Mouse (Mus musculus) megakaryocyte, adult 5-6 weeks (primary cell): ENCODE measurements around the gene Ubp1. TPM values are rescaled to one million over a fixed set of nuclear protein-coding genes. Genes with fewer than 3 reads are reported as not detected.
"Not testable (repeated sequence)": the region's sequence is repeated elsewhere in the genome, so short reads cannot be mapped to it uniquely, and the experiment has no call there.

Source experiments
- ATAC-seq: 2 replicates; pipeline ENCODE4 v1.8.0; 2016; ENCODE audit warnings: mild to moderate bottlenecking, inconsistent platforms; ENCODE audit not compliant: poor library complexity, severe bottlenecking
- total RNA-seq, 2 experiments: library from RNA; stranded (forward) in 1 of 2; stranded (reverse) in 1 of 2; fragments of 153-499, 151-499 nt in 1 of 2; fragments of 221-1000, 200-1000 nt in 1 of 2; gene quantifications; 2 replicates each; pipeline versions ENCODE4 v1.2.3 to v1.2.4; 2015 to 2017

The Ubp1 gene
- total RNA-seq (2015) (59.3 and 63.4 TPM in 2 replicates), total RNA-seq (2017) (65.0 and 70.5 TPM in 2 replicates)

DNA sequence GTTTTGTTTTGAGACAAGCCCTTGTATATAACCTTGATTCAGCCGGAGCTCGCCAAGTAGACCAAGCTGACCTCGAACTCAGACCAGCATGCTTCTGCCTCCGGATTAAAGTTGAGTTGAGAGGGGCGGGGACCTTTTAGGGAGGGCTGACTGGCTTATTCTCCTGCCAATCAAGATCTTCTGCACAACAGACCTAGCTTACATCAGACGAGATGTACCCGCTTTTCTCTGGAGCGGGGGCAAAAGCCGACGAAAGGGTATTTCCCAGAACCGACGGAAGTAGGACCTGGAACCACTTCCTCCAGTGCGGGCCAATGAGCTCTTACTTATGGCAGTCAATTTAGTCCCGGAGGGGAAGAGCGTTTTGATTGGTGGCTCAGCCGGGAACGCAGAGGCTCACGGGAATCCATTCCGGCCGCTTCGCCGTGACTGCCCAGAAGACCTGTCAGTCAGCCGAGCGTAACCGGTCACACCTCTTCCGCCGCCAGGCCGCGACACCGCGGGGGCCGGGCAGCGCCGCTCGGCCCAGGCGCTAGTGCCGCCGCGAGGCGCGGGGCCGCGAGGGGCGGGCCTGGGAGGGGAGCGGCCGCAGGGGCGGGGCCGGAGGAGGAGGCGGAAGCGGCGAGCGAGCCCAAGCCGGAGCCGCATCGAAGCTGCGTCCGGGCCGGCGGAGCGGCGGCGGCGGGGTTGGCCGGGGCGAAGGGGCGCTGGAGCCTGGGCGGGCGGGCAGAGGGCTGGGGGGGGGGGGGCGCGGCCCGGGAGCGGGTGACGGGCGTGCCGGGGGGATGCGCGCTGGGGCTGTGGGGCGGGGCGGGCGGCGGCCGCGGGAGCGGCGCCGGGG lies at the start of gene Ubp1:
Gene Ubp1 (plus strand): TSS at position 401 of the 841 bp plus-strand sequence.
- ATAC-seq = peak; percentile 84

DNA sequence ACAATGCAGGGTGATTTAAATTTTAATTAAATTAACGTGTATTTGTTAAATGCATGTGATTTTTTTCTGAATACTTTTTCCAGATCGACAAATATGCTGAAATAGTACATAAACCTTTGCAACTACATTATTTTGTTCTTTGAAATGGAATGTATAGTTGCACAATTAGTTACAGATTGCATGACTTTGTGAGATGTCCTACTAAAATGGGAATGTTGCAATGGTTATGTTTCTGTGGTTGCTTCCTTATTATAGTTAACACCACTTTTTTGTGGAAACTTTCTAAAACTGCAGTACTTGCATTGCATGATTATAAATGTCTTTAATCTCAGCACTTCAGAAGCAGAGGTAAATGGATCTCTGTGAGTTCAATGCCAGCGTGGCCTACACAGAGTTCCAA lies 35.8 kb upstream of the Ubp1 start:
- peak; percentile 77 for ATAC-seq

DNA sequence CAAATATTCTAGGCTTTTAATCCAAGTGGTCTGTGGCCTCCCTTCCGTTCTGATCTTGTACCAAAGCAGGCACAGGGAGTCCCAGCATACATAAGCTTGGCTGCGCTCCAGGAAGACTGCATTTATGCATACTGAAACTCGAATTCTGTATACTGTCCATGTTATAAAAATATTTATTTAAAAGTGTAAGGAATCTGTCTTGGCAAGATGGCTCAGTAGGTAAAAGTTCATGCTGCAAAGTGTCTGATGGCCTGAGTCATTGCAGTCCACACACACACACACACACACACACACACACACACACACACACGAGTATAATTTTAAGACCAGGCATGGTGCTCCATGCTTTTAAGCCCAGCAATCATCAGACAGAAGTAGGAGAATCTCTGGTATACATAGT lies 27.6 kb upstream of the Ubp1 start:
- ATAC-seq = no peak

DNA sequence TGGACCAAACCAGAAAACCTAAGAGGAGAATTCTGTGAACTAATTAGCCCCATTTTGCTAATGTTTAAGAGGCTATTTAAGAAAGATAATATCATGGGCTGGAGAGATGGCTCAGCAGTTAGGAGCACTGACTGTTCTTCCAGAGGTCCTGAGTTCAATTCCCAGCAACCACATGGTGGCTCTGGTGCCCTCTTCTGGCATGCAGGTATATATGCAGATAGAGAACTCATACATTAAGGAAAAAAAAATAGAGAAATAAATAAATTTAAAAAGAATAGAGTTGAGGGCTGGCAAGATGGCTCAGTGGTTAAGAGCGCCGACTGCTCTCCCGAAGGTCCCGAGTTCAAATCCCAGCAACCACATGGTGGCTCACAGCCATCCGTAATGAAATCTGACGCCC lies 26.4 kb upstream of the Ubp1 start:
- not testable (repeated sequence) for ATAC-seq

DNA sequence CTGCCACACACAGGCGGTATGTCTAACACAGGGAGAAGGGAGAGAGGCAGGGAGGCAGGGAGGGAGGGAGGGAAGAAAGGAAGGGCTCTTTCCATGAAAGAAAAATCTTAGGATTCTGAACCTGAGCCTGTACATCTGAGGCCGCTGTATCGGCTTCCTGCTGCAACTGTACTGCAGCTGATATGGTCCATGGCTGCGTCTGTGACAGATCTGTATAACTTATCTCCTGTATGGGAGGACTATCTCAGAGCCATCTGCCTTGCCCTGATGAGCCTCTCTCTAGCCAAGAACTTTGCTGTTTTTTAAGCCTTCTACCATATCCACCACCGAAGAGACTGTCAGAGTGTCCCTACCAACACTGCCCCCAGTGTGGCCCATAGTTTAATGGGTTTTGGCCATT lies 14.9 kb upstream of the Ubp1 start:
- no peak for ATAC-seq

DNA sequence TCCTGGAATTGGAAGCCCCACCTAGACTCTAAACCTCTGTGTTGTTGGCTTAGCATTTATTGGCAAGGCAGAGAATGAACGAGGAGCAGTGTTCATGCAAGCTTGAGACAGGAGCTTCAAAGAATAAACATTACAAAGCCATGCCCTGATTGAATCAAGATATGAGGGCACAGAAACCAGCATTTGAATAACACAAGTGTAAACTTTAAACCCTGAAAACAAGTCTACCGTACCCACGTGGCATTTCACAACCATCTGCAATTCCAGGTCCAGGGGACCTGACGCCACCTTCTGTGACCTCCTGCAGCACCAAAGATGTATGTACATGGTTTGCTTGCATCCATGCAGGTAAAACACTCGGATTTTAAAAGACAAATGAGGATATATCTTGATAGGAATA lies 8.1 kb upstream of the Ubp1 start:
- no peak for ATAC-seq

DNA sequence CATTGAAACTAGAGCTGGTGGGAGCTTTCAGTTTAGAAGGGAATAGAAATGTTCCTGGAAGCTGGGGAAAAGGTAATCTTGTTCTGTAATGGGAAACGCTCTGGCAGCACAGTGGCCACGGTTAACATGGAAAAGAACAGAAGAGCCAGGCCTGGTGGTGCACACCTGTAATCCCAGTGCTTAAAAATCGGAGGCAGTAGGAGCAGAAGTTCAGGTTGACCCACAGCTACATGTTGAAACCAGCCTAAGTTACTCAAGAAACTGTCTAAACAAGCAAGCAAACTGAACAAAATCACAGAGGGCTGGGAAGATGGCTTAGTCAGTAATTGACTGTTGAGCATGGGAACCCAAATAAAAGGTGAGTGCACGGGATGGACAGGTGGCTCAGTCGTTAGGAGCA lies 5.9 kb upstream of the Ubp1 start:
- no peak for ATAC-seq

DNA sequence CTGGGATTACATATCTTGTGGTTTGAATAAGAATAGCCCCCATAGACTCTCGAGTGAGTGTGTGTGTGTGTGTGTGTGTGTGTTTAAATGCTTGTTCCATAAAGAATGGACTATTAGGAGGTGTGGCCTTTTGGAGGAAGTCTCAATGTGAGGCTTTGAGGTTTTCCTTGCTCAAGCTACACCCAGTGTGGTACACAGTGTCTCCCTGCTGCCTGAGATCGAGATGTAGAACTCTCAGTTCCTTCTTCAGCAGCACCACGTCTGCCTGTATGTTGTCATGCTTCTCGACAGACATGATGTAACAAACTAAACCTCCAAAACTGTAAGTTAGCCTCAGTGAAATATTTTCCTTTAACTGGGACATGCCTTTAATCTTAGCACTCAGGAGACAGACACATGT lies 2.1 kb upstream of the Ubp1 start:
- ATAC-seq = peak; percentile 63

DNA sequence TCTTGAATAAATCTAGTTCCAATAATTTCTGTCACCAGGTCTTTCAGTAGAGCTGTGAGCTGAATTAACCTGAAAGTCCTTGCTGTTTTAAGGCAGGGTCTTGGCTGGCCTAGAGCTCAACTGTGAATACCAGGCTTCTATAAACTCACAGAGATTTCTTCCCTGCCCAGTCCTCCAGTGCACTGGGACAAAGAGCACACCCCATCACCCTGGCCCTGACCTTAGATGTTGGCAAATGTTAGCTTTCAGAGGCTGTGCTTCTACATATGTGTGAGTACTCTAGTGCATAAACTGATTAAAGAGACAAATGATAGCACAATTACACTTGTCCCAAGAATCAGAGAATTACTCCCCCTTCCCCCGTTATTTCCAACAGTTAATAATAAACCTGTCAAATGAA lies 1.1 kb upstream of the Ubp1 start:
- no peak for ATAC-seq

DNA sequence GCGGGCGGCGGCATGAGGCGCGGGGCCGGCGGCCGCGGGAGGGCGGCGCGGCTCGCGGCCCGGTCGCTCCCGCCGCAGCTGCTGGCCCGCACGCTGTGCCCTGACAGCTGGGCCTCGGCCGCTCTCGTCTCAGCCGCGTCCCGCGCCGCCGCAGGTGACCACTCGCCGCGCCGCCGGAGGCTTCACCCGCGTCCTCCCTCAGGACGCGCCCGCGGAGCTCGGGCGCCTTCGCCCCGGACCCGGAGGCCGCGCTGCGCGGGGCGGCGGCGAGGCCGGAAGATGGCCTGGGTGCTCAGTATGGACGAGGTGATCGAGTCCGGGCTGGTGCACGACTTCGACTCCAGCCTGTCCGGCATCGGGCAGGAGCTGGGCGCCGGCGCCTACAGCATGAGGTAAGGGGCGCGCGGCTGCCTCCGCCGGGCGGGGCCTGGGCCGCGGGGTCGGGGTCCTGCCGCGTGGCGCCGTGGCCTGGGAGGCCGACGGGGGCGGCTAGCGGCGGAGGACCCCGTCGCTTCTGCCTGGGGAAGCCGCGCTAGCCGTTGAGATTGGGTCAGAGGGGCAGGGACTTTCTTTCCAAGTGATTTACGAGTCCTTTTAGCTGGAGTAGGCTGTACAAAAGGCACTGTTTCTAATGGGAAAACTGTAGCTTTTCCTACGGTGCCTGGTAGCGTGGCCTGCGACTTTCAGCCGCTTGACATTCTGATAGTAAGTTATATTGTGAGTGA lies 803 bp downstream of the Ubp1 start:
- ATAC-seq = no peak

DNA sequence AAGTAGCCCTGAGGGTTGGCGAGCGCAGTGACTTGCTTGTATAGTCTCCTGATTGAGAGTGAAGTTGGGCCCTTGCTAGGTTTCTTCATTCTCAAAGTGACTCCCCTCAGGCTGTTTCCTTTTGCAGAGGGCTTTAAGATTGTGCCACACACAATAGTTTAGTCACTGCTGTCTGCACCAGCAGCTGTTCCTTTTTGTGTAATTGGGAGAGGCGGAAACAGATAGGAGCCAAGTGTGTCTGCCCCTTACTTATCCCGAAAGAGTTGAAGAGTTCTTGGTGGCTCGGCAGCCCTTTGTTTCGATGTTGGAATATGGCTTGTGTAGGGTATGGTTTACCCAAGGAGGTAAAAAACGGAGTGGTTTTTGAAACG lies 1.4 kb downstream of the Ubp1 start:
- ATAC-seq = peak; percentile 6; the same call in 1 of the 2 replicates

DNA sequence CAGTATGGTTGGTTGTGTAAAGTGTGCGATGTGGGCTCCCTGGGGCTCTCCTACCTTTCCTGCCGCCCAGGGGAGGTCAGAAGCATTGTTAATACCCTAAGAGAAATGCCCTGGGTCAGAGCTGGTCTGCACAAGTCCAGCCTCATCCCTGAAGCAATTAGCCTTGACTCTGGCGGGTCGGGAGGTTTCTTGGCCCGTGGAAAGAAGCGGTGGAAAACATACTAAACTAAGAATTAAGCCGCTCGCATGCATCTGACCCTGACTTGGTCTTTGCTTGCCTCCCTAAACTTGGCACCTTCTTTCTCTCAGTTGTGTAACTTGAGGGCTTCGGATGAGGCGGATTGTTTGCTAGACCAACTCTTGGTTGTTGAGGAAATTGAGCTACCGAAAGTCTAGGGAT lies 1.8 kb downstream of the Ubp1 start:
- no peak for ATAC-seq

DNA sequence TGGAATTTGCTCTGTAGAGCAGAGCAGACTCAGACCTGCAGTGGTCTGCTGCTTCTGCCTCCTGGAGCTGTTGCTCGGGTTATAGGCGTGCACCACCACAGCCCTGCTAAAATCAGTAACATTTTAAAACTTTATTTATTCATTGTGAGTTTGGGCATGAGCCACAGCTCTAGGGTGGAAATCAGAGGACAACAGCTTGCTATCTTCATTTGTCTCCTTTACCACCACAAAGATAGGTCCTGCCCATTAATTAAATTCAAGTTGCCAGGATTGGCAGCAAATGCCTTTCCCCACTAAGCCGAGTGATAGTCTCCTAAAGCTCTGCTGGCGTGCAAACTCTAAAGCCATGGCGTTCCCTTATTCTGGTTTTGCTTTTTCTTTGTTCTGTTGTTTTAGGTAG lies 4.9 kb downstream of the Ubp1 start:
- no peak for ATAC-seq

DNA sequence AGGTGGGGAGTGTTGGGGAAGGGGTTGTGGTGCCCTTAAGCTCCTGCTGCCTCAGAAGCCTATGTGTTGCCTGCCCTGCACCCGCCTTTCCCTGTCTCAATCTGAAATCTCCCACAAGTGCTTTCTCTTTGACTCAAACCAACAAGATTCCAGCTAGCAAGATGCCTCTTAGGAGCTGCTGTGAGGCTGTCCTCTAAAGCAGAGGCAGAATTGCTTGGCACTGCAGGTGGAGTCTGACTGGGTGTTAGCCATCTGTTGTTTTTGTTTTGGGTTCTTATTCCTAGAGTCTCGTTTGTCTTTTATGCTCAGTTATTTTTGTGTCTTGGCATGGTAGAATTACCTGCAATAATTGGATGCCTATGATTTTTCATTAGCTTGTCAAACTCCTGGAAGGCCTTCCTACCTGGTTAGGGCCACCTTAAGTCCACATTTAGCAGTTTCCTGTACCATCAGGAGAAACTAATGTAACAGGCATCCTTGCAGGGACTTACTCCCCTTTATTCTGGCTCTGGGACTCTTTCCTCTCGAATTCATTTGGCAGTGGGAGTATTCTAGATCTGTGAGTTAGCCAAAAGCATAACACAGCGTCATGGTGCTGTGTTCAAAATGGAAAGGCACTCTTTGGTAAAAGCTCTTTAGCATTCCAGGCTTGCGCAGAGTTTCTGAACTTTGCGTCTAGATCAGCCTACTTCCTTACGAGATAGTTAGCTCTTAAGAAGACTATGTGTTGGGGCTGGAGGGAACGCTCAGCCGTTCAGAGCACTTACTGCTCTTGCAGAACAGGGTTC lies 8.5 kb downstream of the Ubp1 start:
- ATAC-seq = no peak

DNA sequence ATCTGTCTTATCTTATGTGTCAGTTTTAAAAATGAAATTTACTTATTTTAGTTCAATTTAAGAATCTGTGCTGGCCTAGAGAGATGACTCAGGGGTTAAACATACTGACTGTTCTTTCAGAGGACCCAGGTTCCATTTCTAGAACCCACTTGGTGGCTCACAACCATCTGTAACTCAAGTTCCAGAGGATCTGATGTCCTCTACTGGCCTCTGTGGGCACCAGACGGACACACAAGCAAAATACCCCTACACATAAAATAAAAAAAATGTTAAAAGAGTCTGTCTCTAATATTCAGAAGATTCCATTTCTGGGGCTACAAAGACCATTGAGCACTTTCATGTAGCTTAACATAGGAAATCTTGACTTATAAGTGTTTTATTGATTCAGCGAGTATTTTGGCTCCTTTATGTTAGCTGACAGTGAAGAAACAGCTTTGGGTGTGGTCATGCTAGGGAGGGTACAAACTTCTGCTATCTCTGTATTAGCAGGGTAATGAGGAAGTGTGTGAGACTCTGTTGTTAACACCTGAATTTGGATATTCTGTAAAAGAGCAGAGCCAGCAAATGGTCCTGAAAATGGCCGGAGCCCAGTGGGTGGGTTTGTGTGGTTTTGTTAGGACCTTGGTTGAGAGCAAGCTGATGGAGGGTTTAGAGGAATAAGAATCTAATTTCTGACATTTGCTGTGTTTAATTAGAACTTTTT lies 10.5 kb downstream of the Ubp1 start:
- peak; percentile 96 for ATAC-seq

DNA sequence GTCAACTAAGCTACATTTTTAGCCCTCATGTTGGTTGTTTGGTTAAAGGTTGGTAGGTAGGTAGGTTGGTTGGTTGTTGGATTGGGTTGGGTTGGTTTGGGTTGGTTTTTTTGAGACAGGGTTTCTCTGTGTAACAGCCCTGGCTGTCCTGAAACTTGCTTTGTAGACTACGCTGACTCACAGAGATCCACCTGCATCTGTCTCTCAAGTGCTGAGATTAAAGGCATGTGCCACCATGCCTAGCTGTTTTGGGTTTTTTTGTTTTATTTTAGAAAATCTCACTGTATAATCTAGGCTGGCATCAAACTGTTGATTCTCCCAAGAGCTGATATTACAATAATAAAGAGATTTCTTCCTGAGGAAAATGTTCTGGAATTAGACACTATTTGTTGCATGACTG lies 12.6 kb downstream of the Ubp1 start:
- ATAC-seq = no peak

DNA sequence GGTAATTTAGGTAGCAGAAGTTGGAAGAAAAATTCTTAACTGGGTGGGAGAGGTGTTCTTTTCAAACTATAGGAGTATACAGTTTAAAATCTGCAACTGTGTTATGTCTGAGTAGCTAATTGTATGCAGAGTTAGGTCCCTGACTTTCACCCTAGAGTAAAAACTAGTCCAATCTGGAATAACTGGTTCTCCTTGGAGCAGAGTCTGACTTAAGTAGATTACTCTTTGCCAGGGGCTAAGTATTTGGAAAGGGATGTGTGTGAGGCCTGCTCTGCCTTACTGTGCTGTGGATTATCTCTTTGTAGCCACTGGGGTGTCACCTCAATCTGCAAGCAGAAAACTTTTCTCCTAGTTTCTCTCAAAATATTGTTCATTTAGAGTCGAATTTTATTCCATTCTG lies 16.5 kb downstream of the Ubp1 start:
- ATAC-seq = no peak

DNA sequence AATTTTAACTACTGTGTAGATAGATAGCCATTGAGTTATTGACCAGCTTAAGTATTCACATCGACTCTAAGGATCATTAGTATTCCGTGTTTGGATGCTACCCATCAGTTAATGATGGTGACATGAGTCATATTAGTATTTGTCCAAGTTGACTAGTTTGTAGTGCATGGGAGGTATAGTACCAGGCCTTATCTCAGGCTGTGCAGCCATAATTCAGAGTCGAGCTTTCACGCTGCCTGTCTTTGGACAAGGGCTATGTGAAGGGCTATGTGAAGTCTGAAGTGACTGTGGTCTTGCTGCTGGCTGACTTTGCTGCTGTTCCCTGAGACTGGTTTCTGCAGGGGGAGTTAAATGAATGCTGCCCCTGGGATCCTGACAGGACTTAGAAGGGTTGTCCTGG lies 27.0 kb downstream of the Ubp1 start:
- ATAC-seq = no peak

DNA sequence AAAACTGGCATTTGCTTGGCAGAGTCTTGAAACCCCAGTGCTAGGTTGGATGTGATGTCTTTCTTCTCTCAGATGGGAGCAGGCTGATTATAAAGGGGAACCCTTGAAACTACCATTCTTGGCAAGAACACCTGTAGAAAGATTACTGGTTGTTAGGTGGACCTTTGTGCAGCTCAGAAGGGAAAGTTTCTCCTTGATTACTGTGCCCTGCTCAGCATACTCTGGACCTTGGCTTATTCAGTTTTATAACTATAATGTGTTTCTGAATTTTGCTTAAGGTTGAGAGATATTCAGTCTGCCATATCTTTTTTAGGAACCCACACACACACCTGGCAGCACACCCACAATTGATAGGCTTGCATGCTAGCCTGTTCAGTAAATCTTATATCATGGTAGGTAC lies 33.0 kb downstream of the Ubp1 start:
- ATAC-seq = no peak

DNA sequence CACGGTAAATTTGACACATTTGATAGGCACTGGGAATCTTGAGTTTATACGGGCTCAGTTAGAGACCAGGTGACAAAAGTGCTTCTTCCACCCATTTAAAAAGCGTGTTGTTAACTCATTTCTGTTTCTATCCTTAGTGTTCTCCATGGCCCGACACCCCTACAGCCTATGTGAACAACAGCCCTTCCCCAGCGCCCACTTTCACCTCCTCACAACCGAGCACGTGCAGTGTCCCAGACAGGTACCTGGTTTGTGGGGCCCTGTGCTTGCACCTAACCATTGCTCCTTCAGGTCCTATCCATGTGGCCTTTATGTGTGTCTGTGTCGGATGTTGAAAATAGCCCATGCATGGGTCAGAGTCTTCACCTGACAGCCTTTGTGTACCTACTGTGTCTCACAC lies 33.7 kb downstream of the Ubp1 start:
- ATAC-seq = no peak

DNA sequence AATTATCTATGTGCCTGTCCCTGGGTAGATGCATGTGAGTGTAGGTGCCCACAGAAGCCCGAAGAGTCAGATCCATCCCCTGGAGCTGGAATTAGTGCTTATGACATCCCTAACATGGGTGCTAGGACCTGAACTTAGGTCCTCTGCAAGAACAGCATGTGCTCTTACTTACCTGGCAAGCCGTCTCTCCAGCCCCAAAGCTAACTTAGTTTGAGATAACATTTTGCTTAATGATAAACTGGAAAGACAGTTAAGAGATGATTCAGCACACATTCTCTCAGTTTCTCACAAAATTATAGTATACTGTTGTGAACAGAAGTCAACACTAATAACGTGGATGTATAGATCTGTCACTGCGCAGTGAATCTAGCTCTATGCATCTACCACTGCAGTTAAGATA lies 36.1 kb downstream of the Ubp1 start:
- no peak for ATAC-seq
